Mouse (Mus musculus): ENCODE measurements around the gene Rcbtb2.

- TF ChIP-seq CTCF (IDR thresholded peaks at IDR 0.05; ENCODE audit: control insufficient read depth, insufficient read depth, insufficient replicate concordance, low read depth, low read length) (no peak), POLR2A (IDR thresholded peaks at IDR 0.05; ENCODE audit: control insufficient read depth, low read depth, low read length) (no peak)
Measured at GRCm38 (mm10) chr14:73257348-73257747, 134.5 kb downstream of the Rcbtb2 start.

Data from testis, adult 2 months (tissue).